Mouse (Mus musculus) left cerebral cortex, postnatal 36 days (tissue): ENCODE data around the gene Bmi1. TPM values are rescaled to one million over a fixed set of nuclear protein-coding genes. Genes with fewer than 3 reads are reported as not detected.

Experiments used
- DNase-seq, 2 experiments: peaks; one replicate each; pipeline ENCODE4 v3.0.0; 2021 to 2022; ENCODE audit warnings: low spot score in 2 of 2, mixed read lengths in 1 of 2
- intact Hi-C: fragments of 180-260 bp; cut with DNase I; formaldehyde crosslinking; loops from one replicate; pipeline ENCODE4 v1.15.1; 2025
- total RNA-seq, 2 experiments: library from RNA; stranded (reverse); gene quantifications; 2 replicates each; pipeline ENCODE4 v1.2.3; 2021

Bmi1 gene
- total RNA-seq, 2 experiments from 2014 or later = 34.5 to 49.6 TPM

DNA sequence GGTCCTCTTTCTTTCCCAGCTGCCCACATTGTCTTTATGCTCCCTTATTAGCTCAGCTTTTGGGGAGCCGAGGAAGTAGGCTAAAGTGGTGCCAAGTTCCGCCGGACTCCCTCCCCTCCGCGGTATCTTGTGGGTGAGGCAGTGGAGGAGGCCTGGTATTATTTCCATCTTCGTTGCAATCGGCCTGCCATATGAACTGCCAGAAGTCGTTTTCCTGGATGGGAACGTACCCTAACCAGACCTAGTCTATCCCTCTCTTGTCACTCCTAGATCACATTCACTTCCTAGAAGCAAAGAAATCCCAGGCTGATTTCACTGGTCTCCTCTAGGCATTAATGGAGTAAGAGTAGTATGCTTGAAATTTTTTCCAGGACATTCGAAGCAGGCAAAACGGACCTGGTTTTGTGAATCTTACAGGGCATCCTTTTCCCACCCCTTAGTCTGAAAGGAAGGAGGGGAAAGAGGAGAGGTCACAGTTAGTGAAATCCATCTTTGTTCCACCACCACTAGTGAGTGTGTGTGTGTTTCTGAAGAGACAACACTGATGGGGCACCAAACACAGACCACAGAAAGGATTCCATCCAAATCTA lies 22.7 kb downstream of the Bmi1 start:
- intact Hi-C loops = loop anchor here (10.0 kb wide), 1 partner anchor 755 kb away; no protein-coding TSS in a partner anchor
- DNase-seq = no peak

DNA sequence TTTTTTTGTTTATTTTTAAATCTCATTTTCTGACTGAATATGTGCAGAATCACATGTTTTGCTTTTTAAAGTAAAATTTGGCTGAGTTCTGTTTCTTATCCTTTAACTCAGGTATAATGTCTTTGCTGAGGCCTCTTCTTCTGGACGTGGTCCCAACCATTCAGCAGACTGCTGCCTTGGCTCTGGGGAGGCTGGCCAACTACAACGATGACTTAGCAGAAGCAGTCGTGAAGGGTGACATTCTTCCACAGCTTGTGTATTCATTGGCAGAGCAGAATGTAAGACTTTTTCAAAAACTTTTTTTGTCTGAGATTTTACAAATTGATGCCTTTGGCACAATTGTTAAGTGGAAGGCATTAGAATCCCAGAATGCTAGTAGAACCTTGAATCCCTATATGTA lies 33.5 kb downstream of the Bmi1 start:
- DNase-seq = no peak
- intact Hi-C loops = no loop called here

DNA sequence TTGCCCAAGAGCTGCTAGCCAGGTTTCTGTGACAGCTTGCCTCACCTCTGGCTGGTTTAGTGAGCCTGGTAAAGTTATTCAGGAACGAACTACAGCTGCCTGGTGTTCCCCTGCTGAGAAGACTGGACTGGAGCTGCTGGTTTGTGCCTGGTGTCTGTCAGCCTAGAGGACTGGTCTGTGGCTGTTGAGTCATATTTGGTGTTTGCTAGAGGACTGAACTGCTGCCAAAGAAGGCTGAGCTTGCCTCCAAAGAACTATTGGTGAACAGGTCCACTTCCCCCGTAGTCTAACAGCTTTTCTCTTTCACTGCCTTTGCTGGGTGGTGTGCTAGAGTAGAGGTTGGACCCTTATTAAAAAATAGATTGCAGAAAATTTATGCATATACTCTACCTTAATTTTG lies 36.3 kb downstream of the Bmi1 start:
- intact Hi-C loops = no loop called here

DNA sequence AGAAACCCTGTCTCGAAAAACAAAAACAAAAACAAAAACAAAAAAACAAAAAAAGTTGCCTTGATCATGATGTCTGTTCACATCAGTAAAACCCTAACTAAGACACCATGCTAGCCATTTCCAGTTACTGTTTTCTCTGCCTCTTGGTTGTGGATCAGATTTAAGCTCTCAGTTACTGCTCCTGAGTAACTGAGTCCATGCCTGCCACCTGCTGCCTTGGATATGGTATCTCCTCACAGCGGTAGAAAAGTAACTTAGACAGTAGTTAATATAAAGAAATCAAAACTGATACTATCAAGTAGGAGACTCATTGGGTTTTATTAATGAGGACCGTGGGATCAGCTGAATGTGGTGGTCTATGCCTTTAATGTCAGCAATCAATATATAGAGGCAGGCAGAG lies 37.5 kb downstream of the Bmi1 start:
- intact Hi-C loops = no loop called here
- no peak for DNase-seq

More for the DNA sequence above, 36.3 kb downstream of the Bmi1 start:
- DNase-seq = no peak

DNA sequence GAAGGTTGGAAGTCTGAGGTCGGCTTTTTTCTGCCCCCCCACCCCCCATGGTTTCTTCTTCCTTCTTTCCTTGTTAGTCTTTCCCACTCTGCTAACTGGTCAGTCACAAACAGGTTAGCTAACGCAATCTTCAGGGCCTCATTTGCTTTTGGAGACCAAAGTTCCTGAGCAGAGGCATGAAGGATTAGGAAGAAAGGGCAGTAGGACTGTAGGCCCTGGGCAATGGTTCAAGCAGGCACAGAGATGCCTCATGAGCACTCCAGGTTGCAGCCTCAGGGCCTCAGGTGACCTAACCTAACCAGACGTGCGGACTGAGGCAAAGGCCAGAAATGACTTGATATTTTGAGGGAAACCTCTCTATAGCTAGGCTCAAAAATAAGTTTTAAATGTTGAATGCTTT lies 41.7 kb downstream of the Bmi1 start:
- DNase-seq = no peak
- intact Hi-C loops = no loop called here

DNA sequence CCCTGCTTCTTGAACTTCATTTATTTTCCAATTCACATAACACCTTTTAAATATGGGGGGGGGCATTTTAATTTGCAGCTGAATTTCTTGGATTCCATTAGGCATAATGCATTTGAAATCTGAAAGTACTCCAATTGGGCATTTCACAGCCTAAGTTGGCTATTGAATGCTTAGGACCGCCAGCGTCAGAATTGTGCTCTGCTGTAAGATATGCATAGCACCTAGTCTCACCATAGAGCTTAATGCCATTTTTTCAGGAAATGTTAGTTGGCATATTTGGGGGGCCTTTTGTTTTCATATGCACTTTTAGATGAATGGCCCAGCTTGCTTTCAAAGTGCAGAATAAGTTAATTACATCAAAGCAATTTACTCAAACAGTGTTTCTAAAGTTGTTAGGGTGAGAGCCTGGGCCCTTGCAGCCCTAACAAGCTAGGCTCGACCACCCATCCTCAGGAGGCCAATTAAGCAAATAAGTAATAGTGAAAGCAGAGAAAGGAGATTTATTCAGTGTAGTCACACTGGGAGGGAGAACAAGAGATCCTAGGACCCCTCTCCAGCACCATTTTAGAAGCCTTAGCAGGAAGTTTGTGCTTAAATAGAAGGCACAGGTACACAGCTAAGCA lies 45.5 kb downstream of the Bmi1 start:
- intact Hi-C loops = no loop called here
- no peak for DNase-seq

DNA sequence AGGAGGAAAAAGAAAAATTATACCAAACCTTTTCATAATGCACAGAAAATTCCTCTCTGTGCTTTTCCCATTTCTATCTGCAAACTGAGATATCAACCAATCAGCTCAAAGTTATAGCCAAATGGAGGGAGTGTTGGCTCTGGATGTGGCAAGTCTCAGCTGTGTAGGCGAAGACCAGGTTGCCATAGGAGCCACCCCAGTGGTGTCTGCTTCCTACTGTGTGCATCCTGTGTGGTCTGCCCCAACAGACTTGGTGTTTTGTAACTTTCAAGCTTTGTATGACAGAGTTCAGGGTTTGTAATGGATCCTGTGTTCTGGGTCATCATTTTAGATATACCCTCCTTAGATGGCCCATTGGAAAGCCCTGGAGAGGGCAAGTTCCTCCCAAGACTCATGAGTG lies 47.6 kb downstream of the Bmi1 start:
- DNase-seq = no peak
- intact Hi-C loops = no loop called here

DNA sequence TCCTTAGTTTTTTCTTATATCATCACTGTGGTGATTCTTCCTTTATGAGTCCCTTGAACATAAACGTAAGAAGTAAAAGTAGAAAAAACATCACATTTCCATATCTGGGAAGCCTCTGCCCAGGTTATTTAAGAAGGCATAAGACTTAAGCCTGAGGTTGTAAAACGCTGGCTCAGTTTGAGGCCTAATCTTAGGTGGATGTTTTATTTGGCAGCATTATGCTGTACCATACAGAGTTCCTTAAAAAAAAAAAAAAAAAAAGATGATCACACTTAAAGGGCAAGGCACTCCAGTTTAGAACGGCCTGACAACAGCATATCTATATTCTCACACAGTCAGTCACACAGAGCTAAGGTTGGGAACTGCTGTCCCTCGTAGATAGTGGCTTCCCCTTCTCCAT lies 49.1 kb downstream of the Bmi1 start:
- intact Hi-C loops = no loop called here
- no peak for DNase-seq

DNA sequence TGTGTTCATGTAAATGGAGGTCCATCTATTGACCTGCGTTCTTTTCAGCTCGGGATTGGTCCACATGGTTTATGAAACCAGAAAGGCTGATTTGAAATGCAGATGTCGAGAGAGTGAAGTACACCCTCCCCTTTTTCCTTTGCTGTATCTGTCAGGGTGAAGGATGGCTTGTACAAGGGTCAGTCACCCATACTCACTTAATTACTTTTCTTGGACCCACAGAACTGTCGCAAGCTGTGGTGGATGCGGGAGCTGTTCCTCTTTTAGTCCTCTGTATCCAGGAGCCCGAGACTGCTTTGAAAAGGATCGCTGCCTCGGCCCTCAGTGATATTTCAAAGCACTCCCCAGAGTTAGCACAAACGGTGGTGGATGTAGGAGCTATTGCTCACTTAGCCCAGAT lies 54.9 kb downstream of the Bmi1 start:
- no peak for DNase-seq
- intact Hi-C loops = no loop called here

DNA sequence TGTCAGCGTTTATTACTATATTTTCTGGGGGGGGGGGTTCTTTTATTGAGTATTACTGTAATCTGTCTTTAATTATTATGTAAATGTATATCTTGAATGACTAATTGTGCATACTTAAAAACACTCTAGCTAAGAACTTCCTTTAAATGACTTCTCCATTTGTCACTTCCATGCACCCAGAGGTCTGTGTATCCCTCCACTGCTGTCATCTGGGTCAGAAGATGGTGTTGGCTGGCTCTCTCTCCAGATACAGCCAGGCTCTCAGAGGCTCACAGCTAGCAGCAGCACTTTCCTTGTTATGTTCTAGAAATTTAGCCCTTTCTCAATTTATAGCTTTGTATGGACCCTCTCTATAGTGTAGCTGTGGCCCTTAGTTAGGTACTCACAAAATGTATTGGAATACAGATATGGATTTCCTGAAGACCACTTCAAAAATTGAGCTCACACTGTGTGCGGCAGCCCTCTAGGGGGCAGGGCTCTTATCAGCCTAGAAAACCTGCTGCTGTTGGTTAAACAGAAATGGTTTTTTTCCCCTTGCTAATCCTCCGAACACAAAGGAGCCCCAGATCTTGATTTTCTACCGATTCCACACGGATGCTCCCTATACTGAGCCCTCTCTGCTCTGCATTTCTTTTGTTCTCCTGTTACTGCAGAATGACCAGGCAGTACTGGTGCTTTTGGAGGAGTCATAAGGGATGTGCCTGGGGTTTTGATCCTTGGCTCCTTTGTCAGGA lies 57.7 kb downstream of the Bmi1 start:
- intact Hi-C loops = no loop called here
- no peak for DNase-seq

Other genes starting within 250 kb of the Bmi1 start
- 10 to 100 TPM; 80.4 to 86.4 TPM for gene Commd3, start 4.6 kb upstream of the Bmi1 start, total RNA-seq
- 1 to 10 TPM; 6.6 to 7.3 TPM for gene Spag6, start 17.0 kb downstream of the Bmi1 start, total RNA-seq